Mouse (Mus musculus) heart, postnatal 0 days (tissue): ENCODE measurements around the gene Eda.

ENCODE experiments used
- CTCF ChIP-seq: IDR thresholded peaks from 2 replicates; pipeline ENCODE4 v1.5.1; 2016; ENCODE audit warnings: antibody characterized with exemption, control low read depth, low read depth
- EP300 ChIP-seq: IDR thresholded peaks from 2 replicates; pipeline ENCODE4 v1.6.1; 2016; ENCODE audit warnings: antibody characterized with exemption, low read depth

GRCm38 (mm10) chrX:100394223-100394861 lies 418.9 kb downstream of the Eda start:
- TF ChIP-seq CTCF (no peak), EP300 (no peak)
